Mouse (Mus musculus) lung, postnatal 0 days (tissue): ENCODE results near the gene Kcnq5.

Source experiments
- CTCF ChIP-seq: IDR thresholded peaks from 2 replicates; pipeline ENCODE4 v1.5.1; 2016; ENCODE audit warnings: antibody characterized with exemption, mild to moderate bottlenecking
- EP300 ChIP-seq: IDR thresholded peaks from 2 replicates; pipeline ENCODE4 v1.6.1; 2016; ENCODE audit warnings: antibody characterized with exemption, mild to moderate bottlenecking, control low read depth

- TF ChIP-seq CTCF (no peak), EP300 (no peak)
These were observed 184.2 kb downstream of the Kcnq5 start for GRCm38 (mm10) chr1:21777560-21777959.
